Mouse (Mus musculus): ENCODE measurements around the gene Sh3pxd2a. TPM values are rescaled to one million over a fixed set of nuclear protein-coding genes. Genes with fewer than 3 reads are reported as not detected.
A peak's percentile ranks its signal among the peaks of the same experiment; 100 is the strongest.

The Sh3pxd2a gene
- polyA plus RNA-seq, 1 experiment from 2014 or later = 3.9 TPM

- H3K4me1 ChIP-seq = peaks cover 17% of the 10 kb centered on the region
- no peak overlapping the region for H3K4me3 ChIP-seq
- no peaks in the 10 kb centered on the region for H3K27me3 ChIP-seq (ENCODE audit: insufficient read depth, poor library complexity, severe bottlenecking)
- no peaks in the 10 kb centered on the region for H3K36me3 ChIP-seq
- no peak for DNase-seq (ENCODE audit: low spot score)
- H3K27ac ChIP-seq = peak overlapping the region; percentile 67
- 81% methylated on average over 3 of the region's 3 CpGs for WGBS
- no peaks in the 10 kb centered on the region for H3K9me3 ChIP-seq
Measured at GRCm38 (mm10) chr19:47484110-47484509, 19.9 kb upstream of the Sh3pxd2a start.

- no peak overlapping the region for H3K4me3 ChIP-seq
- H3K27ac ChIP-seq = no peak overlapping the region
- H3K9me3 ChIP-seq = no peaks in the 10 kb centered on the region
- WGBS = 69% methylated on average over 3 of the region's 3 CpGs
- H3K4me1 ChIP-seq = peaks cover 17% of the 10 kb centered on the region
- no peaks in the 10 kb centered on the region for H3K36me3 ChIP-seq
- DNase-seq (ENCODE audit: low spot score) = no peak
- H3K27me3 ChIP-seq (ENCODE audit: insufficient read depth, poor library complexity, severe bottlenecking) = no peaks in the 10 kb centered on the region
Measured at GRCm38 (mm10) chr19:47483346-47483745, 19.1 kb upstream of the Sh3pxd2a start.

- no peaks in the 10 kb centered on the region for H3K9me3 ChIP-seq
- WGBS = 80% methylated on average over 3 of the region's 3 CpGs
- DNase-seq (ENCODE audit: low spot score) = no peak
Measured at GRCm38 (mm10) chr19:47473453-47473852, 9.3 kb upstream of the Sh3pxd2a start.

GRCm38 (mm10) chr19:47472881-47473400 lies 8.7 kb upstream of the Sh3pxd2a start:
- no peak overlapping the region for H3K4me3 ChIP-seq
- WGBS = 64% methylated on average over 15 of the region's 15 CpGs
- H3K27me3 ChIP-seq (ENCODE audit: insufficient read depth, poor library complexity, severe bottlenecking) = no peaks in the 10 kb centered on the region
- H3K9me3 ChIP-seq = no peaks in the 10 kb centered on the region
- no peak for DNase-seq (ENCODE audit: low spot score)
- H3K4me1 ChIP-seq = peaks cover 21% of the 10 kb centered on the region
- H3K36me3 ChIP-seq = no peaks in the 10 kb centered on the region
- no peak overlapping the region for H3K27ac ChIP-seq

More at GRCm38 (mm10) chr19:47473453-47473852, 9.3 kb upstream of the Sh3pxd2a start:
- H3K4me1 ChIP-seq = peaks cover 17% of the 10 kb centered on the region
- no peaks in the 10 kb centered on the region for H3K36me3 ChIP-seq
- no peak overlapping the region for H3K4me3 ChIP-seq
- H3K27me3 ChIP-seq (ENCODE audit: insufficient read depth, poor library complexity, severe bottlenecking) = no peaks in the 10 kb centered on the region
- no peak overlapping the region for H3K27ac ChIP-seq

GRCm38 (mm10) chr19:47471808-47472207 lies 7.6 kb upstream of the Sh3pxd2a start:
- no peaks in the 10 kb centered on the region for H3K9me3 ChIP-seq
- H3K4me1 ChIP-seq = peaks cover 21% of the 10 kb centered on the region
- no peak for DNase-seq (ENCODE audit: low spot score)
- WGBS = 68% methylated on average over 4 of the region's 4 CpGs
- H3K4me3 ChIP-seq = no peak overlapping the region
- no peaks in the 10 kb centered on the region for H3K27me3 ChIP-seq (ENCODE audit: insufficient read depth, poor library complexity, severe bottlenecking)
- H3K27ac ChIP-seq = no peak overlapping the region
- no peaks in the 10 kb centered on the region for H3K36me3 ChIP-seq

GRCm38 (mm10) chr19:47468750-47469149 lies 4.5 kb upstream of the Sh3pxd2a start:
- Histone ChIP-seq H3K4me1 (peaks cover 34% of the 10 kb centered on the region), H3K27me3 (ENCODE audit: insufficient read depth, poor library complexity, severe bottlenecking) (no peaks in the 10 kb centered on the region), H3K27ac (0 out of 2 replicates have a peak overlapping the region, but pooled peaks have one; percentile 25), H3K36me3 (no peaks in the 10 kb centered on the region), H3K4me3 (no peak overlapping the region), H3K9me3 (no peaks in the 10 kb centered on the region)
- WGBS = 31% methylated on average over 3 of the region's 3 CpGs
- DNase-seq (ENCODE audit: low spot score) = no peak

GRCm38 (mm10) chr19:47466775-47467174 lies 2.6 kb upstream of the Sh3pxd2a start:
- DNase-seq (ENCODE audit: low spot score) = no peak
- no peaks in the 10 kb centered on the region for H3K27me3 ChIP-seq (ENCODE audit: insufficient read depth, poor library complexity, severe bottlenecking)

GRCm38 (mm10) chr19:47465467-47465866 lies 1.3 kb upstream of the Sh3pxd2a start:
- peaks cover 13% of the 10 kb centered on the region for H3K36me3 ChIP-seq
- H3K27me3 ChIP-seq (ENCODE audit: insufficient read depth, poor library complexity, severe bottlenecking) = no peaks in the 10 kb centered on the region
- H3K4me3 ChIP-seq = no peak overlapping the region
- 69% methylated on average over 9 of the region's 9 CpGs for WGBS
- H3K27ac ChIP-seq = peak overlapping the region; percentile 98
- H3K9me3 ChIP-seq = no peaks in the 10 kb centered on the region
- peaks cover 48% of the 10 kb centered on the region for H3K4me1 ChIP-seq
- no peak for DNase-seq (ENCODE audit: low spot score)

More at GRCm38 (mm10) chr19:47466775-47467174, 2.6 kb upstream of the Sh3pxd2a start:
- no peak overlapping the region for H3K4me3 ChIP-seq
- WGBS = 70% methylated on average over 8 of the region's 8 CpGs
- peaks cover 45% of the 10 kb centered on the region for H3K4me1 ChIP-seq
- H3K9me3 ChIP-seq = no peaks in the 10 kb centered on the region
- H3K36me3 ChIP-seq = peaks cover 4% of the 10 kb centered on the region
- H3K27ac ChIP-seq = no peak overlapping the region

GRCm38 (mm10) chr19:47463636-47464303 lies 431 bp downstream of the Sh3pxd2a start:
- Histone ChIP-seq H3K9me3 (no peaks in the 10 kb centered on the region), H3K4me1 (peaks cover 64% of the 10 kb centered on the region), H3K27ac (peak overlapping the region; percentile 98), H3K27me3 (ENCODE audit: insufficient read depth, poor library complexity, severe bottlenecking) (no peaks in the 10 kb centered on the region), H3K36me3 (peaks cover 15% of the 10 kb centered on the region), H3K4me3 (peak overlapping the region; percentile 89)
- under 1% methylated on average over 45 of the region's 46 CpGs for WGBS
- peak; percentile 91 for DNase-seq (ENCODE audit: low spot score)

- Histone ChIP-seq H3K36me3 (peaks cover 15% of the 10 kb centered on the region), H3K27me3 (ENCODE audit: insufficient read depth, poor library complexity, severe bottlenecking) (no peaks in the 10 kb centered on the region), H3K4me1 (peaks cover 64% of the 10 kb centered on the region), H3K4me3 (peak overlapping the region; percentile 89), H3K27ac (peak overlapping the region; percentile 98), H3K9me3 (no peaks in the 10 kb centered on the region)
- WGBS = 0% methylated on average over 13 of the region's 13 CpGs
- DNase-seq (ENCODE audit: low spot score) = no peak
Measured at GRCm38 (mm10) chr19:47463206-47463605, 995 bp downstream of the Sh3pxd2a start.

GRCm38 (mm10) chr19:47462725-47463124 lies 1.5 kb downstream of the Sh3pxd2a start:
- Histone ChIP-seq H3K27me3 (ENCODE audit: insufficient read depth, poor library complexity, severe bottlenecking) (no peaks in the 10 kb centered on the region), H3K36me3 (peaks cover 15% of the 10 kb centered on the region), H3K27ac (peak overlapping the region; percentile 98), H3K4me3 (peak overlapping the region; percentile 89), H3K9me3 (no peaks in the 10 kb centered on the region), H3K4me1 (peaks cover 67% of the 10 kb centered on the region)
- 21% methylated on average over 6 of the region's 6 CpGs for WGBS
- no peak for DNase-seq (ENCODE audit: low spot score)

- Histone ChIP-seq H3K27ac (0 out of 2 replicates have a peak overlapping the region, but pooled peaks have one; percentile 13), H3K4me3 (peak overlapping the region; percentile 89; the same call in 1 of the 2 replicates), H3K4me1 (peaks cover 76% of the 10 kb centered on the region), H3K9me3 (no peaks in the 10 kb centered on the region), H3K36me3 (peaks cover 15% of the 10 kb centered on the region), H3K27me3 (ENCODE audit: insufficient read depth, poor library complexity, severe bottlenecking) (no peaks in the 10 kb centered on the region)
- 90% methylated on average over 3 of the region's 3 CpGs for WGBS
- no peak for DNase-seq (ENCODE audit: low spot score)
Measured at GRCm38 (mm10) chr19:47461838-47462237, 2.4 kb downstream of the Sh3pxd2a start.

GRCm38 (mm10) chr19:47461386-47461785 lies 2.8 kb downstream of the Sh3pxd2a start:
- WGBS = 62% methylated on average over 9 of the region's 9 CpGs
- Histone ChIP-seq H3K4me1 (peaks cover 81% of the 10 kb centered on the region), H3K27ac (no peak overlapping the region)

More at GRCm38 (mm10) chr19:47461386-47461785, 2.8 kb downstream of the Sh3pxd2a start:
- peaks cover 15% of the 10 kb centered on the region for H3K36me3 ChIP-seq
- no peak overlapping the region for H3K4me3 ChIP-seq
- H3K9me3 ChIP-seq = no peaks in the 10 kb centered on the region
- no peaks in the 10 kb centered on the region for H3K27me3 ChIP-seq (ENCODE audit: insufficient read depth, poor library complexity, severe bottlenecking)
- DNase-seq (ENCODE audit: low spot score) = no peak

Measured in heart, embryonic 10.5 days (tissue).